Mouse (Mus musculus) G1E (cell line): ENCODE results near the gene Iqcn. TPM values are rescaled to one million over a fixed set of nuclear protein-coding genes. Genes with fewer than 3 reads are reported as not detected.

Experiments used
- ATAC-seq: 2 replicates; pipeline ENCODE4 v1.8.0; 2016; ENCODE audit warnings: mild to moderate bottlenecking; ENCODE audit not compliant: insufficient number of reproducible peaks, poor library complexity, low FRiP score, severe bottlenecking; ENCODE audit errors: extremely low read depth
- DNase-seq: peaks from one replicate; pipeline ENCODE4 v3.0.0; 2012; ENCODE audit warnings: low spot score
- H3K27me3 ChIP-seq: 2 replicates; pipeline ENCODE4 v1.6.1; 2012; ENCODE audit warnings: mild to moderate bottlenecking, low read length, inconsistent platforms; ENCODE audit not compliant: insufficient read depth
- H3K36me3 ChIP-seq: replicated peaks from 2 replicates; pipeline ENCODE3; 2012; ENCODE audit warnings: mild to moderate bottlenecking, inconsistent platforms
- H3K4me1 ChIP-seq: 2 replicates; pipeline ENCODE4 v1.6.1; 2012; ENCODE audit warnings: low read depth, low read length, inconsistent platforms, mixed read lengths; ENCODE audit not compliant: insufficient read depth
- H3K4me3 ChIP-seq: 2 replicates; pipeline ENCODE4 v1.5.1; 2012; ENCODE audit warnings: low read depth, mild to moderate bottlenecking, inconsistent platforms, low read length, moderate library complexity, mixed read lengths
- H3K9me3 ChIP-seq: replicated peaks from 2 replicates; pipeline ENCODE4 v1.6.1; 2012; ENCODE audit warnings: inconsistent platforms
- CTCF ChIP-seq: IDR thresholded peaks from 2 replicates; pipeline ENCODE4 v1.5.1; 2012; ENCODE audit warnings: low read depth, low read length, inconsistent platforms, mixed read lengths
- GATA1 ChIP-seq: IDR thresholded peaks from 2 replicates; pipeline ENCODE4 v1.6.1; 2012; ENCODE audit warnings: borderline replicate concordance, low read length, inconsistent platforms, mixed read lengths
- GATA2 ChIP-seq: IDR thresholded peaks from 2 replicates; pipeline ENCODE4 v1.6.1; 2012; ENCODE audit warnings: low read depth, low read length, inconsistent platforms, borderline replicate concordance
- POLR2AphosphoS5 ChIP-seq: IDR thresholded peaks from 2 replicates; pipeline ENCODE4 v1.6.1; 2012; ENCODE audit warnings: low read depth, low read length, inconsistent platforms; ENCODE audit not compliant: insufficient replicate concordance
- TAL1 ChIP-seq: conservative IDR thresholded peaks from 2 replicates; pipeline ENCODE4 v1.6.1; 2012; ENCODE audit warnings: low read depth, low read length, inconsistent platforms, mixed read lengths
- polyA plus RNA-seq: library from polyadenylated mRNA; stranded (reverse); fragments of >175 nt; gene quantifications from 2 replicates; pipeline ENCODE4 v1.2.3, GENCODE M21; 2012
- total RNA-seq, 2 experiments: library from RNA; stranded (forward) in 1 of 2; stranded (reverse) in 1 of 2; fragments of 200-1000 nt in 1 of 2; fragments of >200 nt in 1 of 2; fragmentation: Nextera tagmentation in 1 of 2; gene quantifications; 2 replicates each; pipeline ENCODE4 v1.2.3; 2014 to 2017

The Iqcn gene
- total and polyA plus RNA-seq, 3 experiments = 0.05 TPM; not detected in 2

DNA sequence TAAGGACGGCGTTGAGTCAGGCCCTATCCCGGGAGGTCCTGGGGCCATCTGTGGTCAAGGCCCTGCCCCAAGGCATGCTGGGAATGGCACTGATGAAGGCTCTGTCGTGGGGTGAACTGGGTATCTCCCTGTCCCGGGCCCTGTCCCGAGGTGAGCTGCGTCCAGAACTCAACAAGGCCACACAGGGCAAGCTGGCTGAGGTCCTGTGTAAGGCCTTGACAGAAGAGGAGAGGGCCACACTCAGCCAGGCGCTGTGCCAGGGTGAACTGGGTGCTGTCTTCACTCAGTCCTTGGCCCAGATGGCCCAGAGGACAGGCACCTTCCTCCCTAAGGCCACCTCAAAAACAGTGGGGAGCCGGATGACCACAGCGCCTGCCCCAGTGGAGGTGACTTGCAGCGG, 7.8 kb downstream of the Iqcn start:
- TF ChIP-seq GATA2 (no peak), TAL1 (no peak), POLR2AphosphoS5 (no peak), GATA1 (no peak), CTCF (no peak)
- ATAC-seq = no peak
- Histone ChIP-seq H3K4me1 (0 out of 2 replicates have a peak, but pooled peaks cover 5% of the 10 kb centered on the region), H3K27me3 (peaks cover 82% of the 10 kb centered on the region), H3K4me3 (no peak overlapping the region), H3K36me3 (no peaks in the 10 kb centered on the region), H3K9me3 (no peaks in the 10 kb centered on the region)
- no peak for DNase-seq

GRCm38 (mm10) chr8:70713991-70714390, 10.7 kb downstream of the Iqcn start:
- TF ChIP-seq GATA2 = no peak
- TF ChIP-seq GATA1 = no peak
- no peak for TF ChIP-seq TAL1
- TF ChIP-seq POLR2AphosphoS5 = no peak
- TF ChIP-seq CTCF = no peak
- Histone ChIP-seq H3K4me3 (no peak overlapping the region), H3K9me3 (no peaks in the 10 kb centered on the region), H3K27me3 (peaks cover 77% of the 10 kb centered on the region), H3K4me1 (peaks cover 9% of the 10 kb centered on the region), H3K36me3 (no peaks in the 10 kb centered on the region)
- DNase-seq (no peak), ATAC-seq (no peak)

DNA sequence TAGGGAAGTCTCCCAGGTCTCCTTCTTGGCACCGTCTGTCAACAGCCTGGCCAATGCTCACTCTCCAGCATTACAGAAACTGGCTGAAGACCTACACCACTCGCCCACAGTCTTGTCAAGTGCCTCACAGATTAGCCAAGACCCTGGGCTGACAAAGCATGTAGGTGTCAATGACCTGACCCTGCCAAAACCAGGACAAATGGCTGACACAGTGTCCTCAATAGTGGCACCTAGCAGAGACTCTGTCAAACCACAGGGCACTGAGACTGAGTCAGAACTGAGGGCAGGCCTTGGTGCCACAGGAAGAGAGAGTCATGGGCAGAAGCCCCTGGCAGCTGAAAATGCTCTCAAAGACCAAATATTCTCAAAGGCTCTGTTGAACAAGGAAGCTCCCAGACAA, 11.8 kb downstream of the Iqcn start:
- ATAC-seq (no peak), DNase-seq (no peak)
- peaks cover 14% of the 10 kb centered on the region for H3K4me1 ChIP-seq
- no peaks in the 10 kb centered on the region for H3K36me3 ChIP-seq
- no peak overlapping the region for H3K4me3 ChIP-seq
- TF ChIP-seq GATA2 = no peak
- no peak for TF ChIP-seq GATA1
- no peak for TF ChIP-seq CTCF
- TF ChIP-seq POLR2AphosphoS5 = no peak
- no peak for TF ChIP-seq TAL1
- H3K27me3 ChIP-seq = peaks cover 70% of the 10 kb centered on the region
- no peaks in the 10 kb centered on the region for H3K9me3 ChIP-seq

GRCm38 (mm10) chr8:70716521-70717400, 13.5 kb downstream of the Iqcn start:
- no peak for DNase-seq
- no peak for TF ChIP-seq CTCF
- no peak for TF ChIP-seq GATA2
- no peak for TF ChIP-seq GATA1
- no peak for TF ChIP-seq POLR2AphosphoS5
- TF ChIP-seq TAL1 = no peak
- Histone ChIP-seq H3K36me3 (no peaks in the 10 kb centered on the region), H3K4me3 (no peak overlapping the region), H3K4me1 (peaks cover 18% of the 10 kb centered on the region), H3K27me3 (peaks cover 56% of the 10 kb centered on the region), H3K9me3 (no peaks in the 10 kb centered on the region)
- no peak for ATAC-seq

DNA sequence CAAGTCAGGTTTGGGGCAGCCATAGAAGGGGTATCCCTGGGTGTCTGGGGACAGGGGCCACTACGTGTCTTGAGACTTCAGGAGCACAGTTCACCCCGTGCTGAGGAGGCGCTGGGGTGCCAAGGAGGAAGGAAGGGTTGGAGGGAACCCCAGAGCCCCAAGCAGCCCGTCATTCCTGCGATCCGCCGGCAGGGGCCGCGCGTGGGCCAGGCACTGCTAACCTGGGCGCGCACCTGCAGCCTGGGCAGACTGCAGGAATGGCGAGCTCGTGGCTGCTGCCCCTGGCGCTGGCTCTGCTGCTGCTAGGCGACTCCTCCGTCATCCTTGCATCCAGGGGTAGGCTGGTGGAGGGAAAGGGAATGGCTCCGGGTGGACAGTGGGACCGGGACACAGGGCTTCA, 15.0 kb downstream of the Iqcn start, which contains the start of gene Gm3336:
TSS of gene Gm3336 (plus strand) at position 247 of the 400 bp plus-strand sequence.
- H3K4me3 ChIP-seq = peak within 1 kb of the TSS; percentile 59; the same call in 1 of the 2 replicates
- peaks cover 48% of the 10 kb centered on the region for H3K27me3 ChIP-seq
- ATAC-seq (no peak; the same call in 1 of the 2 replicates), DNase-seq (peak; percentile 48)
- no peaks in the 10 kb centered on the region for H3K36me3 ChIP-seq
- no peaks in the 10 kb centered on the region for H3K9me3 ChIP-seq
- TF ChIP-seq TAL1 (no peak), CTCF (peak; percentile 93), GATA2 (no peak), GATA1 (no peak), POLR2AphosphoS5 (no peak)
- peaks cover 18% of the 10 kb centered on the region for H3K4me1 ChIP-seq

DNA sequence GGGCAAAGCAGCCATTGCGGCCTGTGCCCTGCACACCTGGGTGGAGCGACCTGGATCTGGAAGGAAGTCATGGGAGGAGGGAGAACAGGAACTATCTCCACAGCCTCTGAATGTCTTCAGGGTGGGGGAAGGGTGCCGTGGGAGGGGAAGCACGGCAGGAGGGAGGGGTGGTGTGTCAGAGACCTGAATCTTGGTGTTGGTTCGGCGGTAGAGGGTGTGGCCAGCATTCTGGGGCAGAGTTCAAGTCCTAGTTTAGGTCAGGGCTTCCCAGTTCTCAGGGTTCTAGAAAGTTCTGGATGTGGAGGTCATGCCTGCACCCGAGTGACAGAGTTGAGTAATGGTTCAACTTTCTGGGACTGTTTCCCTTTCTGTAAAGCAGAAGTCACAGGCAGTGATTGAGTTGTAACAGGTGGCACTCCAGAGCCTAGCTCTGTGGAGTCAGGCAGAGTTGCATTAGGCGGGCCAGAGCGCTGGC, 16.6 kb downstream of the Iqcn start:
- no peak for TF ChIP-seq GATA2
- TF ChIP-seq POLR2AphosphoS5 = no peak
- TF ChIP-seq CTCF = no peak
- TF ChIP-seq TAL1 = no peak
- TF ChIP-seq GATA1 = no peak
- Histone ChIP-seq H3K36me3 (no peaks in the 10 kb centered on the region), H3K4me1 (peaks cover 23% of the 10 kb centered on the region), H3K4me3 (no peak overlapping the region), H3K9me3 (no peaks in the 10 kb centered on the region), H3K27me3 (peaks cover 47% of the 10 kb centered on the region)
- DNase-seq (no peak), ATAC-seq (no peak)
